Mouse (Mus musculus) forebrain, embryonic 12.5 days (tissue): ENCODE measurements around the gene Unc5b. TPM values are rescaled to one million over a fixed set of nuclear protein-coding genes. Genes with fewer than 3 reads are reported as not detected.
A peak's percentile ranks its signal among the peaks of the same experiment; 100 is the strongest.
"Not testable (repeated sequence)": the region's sequence is repeated elsewhere in the genome, so short reads cannot be mapped to it uniquely, and the experiment has no call there.

Experiments
- ATAC-seq: fragments of 200-750 bp; cut with Nextera tagmentation; 2 replicates; pipeline ENCODE4 v1.8.0; 2017; ENCODE audit warnings: moderate TSS enrichment; ENCODE audit not compliant: low FRiP score
- H3K27ac ChIP-seq: fragments of 300-500 bp; sonication (generic); 2 replicates; pipeline ENCODE4 v1.5.1; 2016; ENCODE audit warnings: mild to moderate bottlenecking
- H3K27me3 ChIP-seq: fragments of 300-500 bp; sonication (generic); 2 replicates; pipeline ENCODE4 v1.6.1; 2016; ENCODE audit warnings: mild to moderate bottlenecking
- H3K36me3 ChIP-seq: fragments of 300-500 bp; sonication (generic); replicated peaks from 2 replicates; pipeline ENCODE4 v1.6.1; 2016; ENCODE audit warnings: mild to moderate bottlenecking
- H3K4me1 ChIP-seq: fragments of 300-500 bp; sonication (generic); 2 replicates; pipeline ENCODE4 v1.6.1; 2016
- H3K4me2 ChIP-seq: fragments of 300-500 bp; sonication (generic); 2 replicates; pipeline ENCODE4 v1.6.1; 2016; ENCODE audit warnings: mild to moderate bottlenecking, moderate library complexity
- H3K4me3 ChIP-seq: fragments of 300-500 bp; sonication (generic); replicated peaks from 2 replicates; pipeline ENCODE4 v1.5.1; 2016; ENCODE audit warnings: mild to moderate bottlenecking
- H3K9ac ChIP-seq: fragments of 300-500 bp; sonication (generic); 2 replicates; pipeline ENCODE4 v1.6.1; 2016; ENCODE audit warnings: mild to moderate bottlenecking
- H3K9me3 ChIP-seq: fragments of 300-500 bp; sonication (generic); 2 replicates; pipeline ENCODE4 v1.6.1; 2016
- WGBS: fragments of 180-500 bp; shearing (Covaris S2); methylation state at CpG from one replicate; pipeline ENCODE4 v1.1.7; 2016; 5-methylcytosine and 5-hydroxymethylcytosine counted together
- polyA plus RNA-seq: library from polyadenylated mRNA; unstranded; fragments of >200 nt; fragmentation: Nextera tagmentation; extraction: Ambion mirVana; gene quantifications from 2 replicates; pipeline ENCODE4 v1.2.1, GENCODE M21; 2016

Unc5b gene
- polyA plus RNA-seq, 1 experiment from 2014 or later: 4.7 TPM

GRCm38 (mm10) chr10:60742296-60742695 lies 89.1 kb downstream of the Unc5b start:
- 67% methylated on average over 1 of the region's 1 CpGs for WGBS
- not testable (repeated sequence) for H3K4me1 ChIP-seq

GRCm38 (mm10) chr10:60741435-60741834 lies 89.9 kb downstream of the Unc5b start:
- no peaks in the 10 kb centered on the region for H3K27me3 ChIP-seq
- H3K4me2 ChIP-seq: no peak overlapping the region
- 81% methylated on average over 7 of the region's 7 CpGs for WGBS
- H3K9ac ChIP-seq: no peak overlapping the region
- no peaks in the 10 kb centered on the region for H3K9me3 ChIP-seq
- no peak overlapping the region for H3K27ac ChIP-seq
- no peak overlapping the region for H3K4me3 ChIP-seq
- 0 out of 2 replicates have a peak, but pooled peaks cover 4% of the 10 kb centered on the region for H3K36me3 ChIP-seq
- H3K4me1 ChIP-seq: peaks cover 5% of the 10 kb centered on the region
- ATAC-seq: no peak

More at GRCm38 (mm10) chr10:60742296-60742695, 89.1 kb downstream of the Unc5b start:
- H3K9ac ChIP-seq, H3K27me3 ChIP-seq, H3K4me3 ChIP-seq, H3K4me2 ChIP-seq, ATAC-seq, H3K36me3 ChIP-seq, H3K9me3 ChIP-seq, H3K27ac ChIP-seq: not testable (repeated sequence)

GRCm38 (mm10) chr10:60739619-60740363 lies 91.6 kb downstream of the Unc5b start:
- no peak for ATAC-seq
- Histone ChIP-seq H3K4me3 (no peak overlapping the region), H3K4me2 (no peak overlapping the region), H3K9ac (no peak overlapping the region), H3K36me3 (0 out of 2 replicates have a peak, but pooled peaks cover 4% of the 10 kb centered on the region), H3K9me3 (no peaks in the 10 kb centered on the region), H3K27me3 (no peaks in the 10 kb centered on the region), H3K4me1 (0 out of 2 replicates have a peak, but pooled peaks cover 3% of the 10 kb centered on the region), H3K27ac (no peak overlapping the region)
- WGBS: 92% methylated on average over 4 of the region's 4 CpGs

GRCm38 (mm10) chr10:60737886-60738640 lies 93.3 kb downstream of the Unc5b start:
- no peak overlapping the region for H3K9ac ChIP-seq
- no peak overlapping the region for H3K4me3 ChIP-seq
- no peak overlapping the region for H3K4me2 ChIP-seq
- WGBS: 81% methylated on average over 4 of the region's 9 CpGs
- H3K27ac ChIP-seq: no peak overlapping the region
- H3K9me3 ChIP-seq: no peaks in the 10 kb centered on the region
- H3K36me3 ChIP-seq: 0 out of 2 replicates have a peak, but pooled peaks cover 4% of the 10 kb centered on the region
- H3K4me1 ChIP-seq: no peaks in the 10 kb centered on the region
- ATAC-seq: no peak
- peaks cover 17% of the 10 kb centered on the region for H3K27me3 ChIP-seq

GRCm38 (mm10) chr10:60737169-60737728 lies 94.1 kb downstream of the Unc5b start:
- H3K36me3 ChIP-seq: 0 out of 2 replicates have a peak, but pooled peaks cover 4% of the 10 kb centered on the region
- WGBS: 75% methylated on average over 11 of the region's 11 CpGs
- H3K4me3 ChIP-seq: no peak overlapping the region
- H3K9me3 ChIP-seq: no peaks in the 10 kb centered on the region
- no peak for ATAC-seq
- no peak overlapping the region for H3K27ac ChIP-seq
- peaks cover 21% of the 10 kb centered on the region for H3K27me3 ChIP-seq
- H3K9ac ChIP-seq: no peak overlapping the region
- H3K4me1 ChIP-seq: peaks cover 5% of the 10 kb centered on the region
- H3K4me2 ChIP-seq: no peak overlapping the region

- H3K36me3 ChIP-seq: 0 out of 2 replicates have a peak, but pooled peaks cover 4% of the 10 kb centered on the region
- ATAC-seq: no peak
- H3K9ac ChIP-seq: no peak overlapping the region
- peaks cover 17% of the 10 kb centered on the region for H3K4me1 ChIP-seq
- H3K27ac ChIP-seq: no peak overlapping the region
- 100% methylated on average over 1 of the region's 1 CpGs for WGBS
- H3K27me3 ChIP-seq: peaks cover 26% of the 10 kb centered on the region
- H3K9me3 ChIP-seq: no peaks in the 10 kb centered on the region
- H3K4me3 ChIP-seq: no peak overlapping the region
- H3K4me2 ChIP-seq: no peak overlapping the region
Observed at GRCm38 (mm10) chr10:60735737-60736136, 95.6 kb downstream of the Unc5b start.

- H3K27ac ChIP-seq: no peak overlapping the region
- no peak overlapping the region for H3K9ac ChIP-seq
- no peak overlapping the region for H3K4me3 ChIP-seq
- ATAC-seq: no peak
- no peak overlapping the region for H3K4me2 ChIP-seq
- H3K27me3 ChIP-seq: peaks cover 42% of the 10 kb centered on the region
- peaks cover 17% of the 10 kb centered on the region for H3K4me1 ChIP-seq
- 0 out of 2 replicates have a peak, but pooled peaks cover 4% of the 10 kb centered on the region for H3K36me3 ChIP-seq
- H3K9me3 ChIP-seq: no peaks in the 10 kb centered on the region
- 87% methylated on average over 8 of the region's 8 CpGs for WGBS
Observed at GRCm38 (mm10) chr10:60733471-60733870, 97.9 kb downstream of the Unc5b start.

- 0 out of 2 replicates have a peak, but pooled peaks cover 4% of the 10 kb centered on the region for H3K36me3 ChIP-seq
- no peak overlapping the region for H3K9ac ChIP-seq
- WGBS: 23% methylated on average over 2 of the region's 2 CpGs
- H3K4me2 ChIP-seq: no peak overlapping the region
- peaks cover 42% of the 10 kb centered on the region for H3K27me3 ChIP-seq
- no peak overlapping the region for H3K4me3 ChIP-seq
- ATAC-seq: no peak
- peaks cover 21% of the 10 kb centered on the region for H3K4me1 ChIP-seq
- peak overlapping the region; percentile 53 for H3K27ac ChIP-seq
- no peaks in the 10 kb centered on the region for H3K9me3 ChIP-seq
Observed at GRCm38 (mm10) chr10:60732397-60732861, 99.0 kb downstream of the Unc5b start.

- 9% methylated on average over 5 of the region's 5 CpGs for WGBS
- peaks cover 25% of the 10 kb centered on the region for H3K4me1 ChIP-seq
- no peak overlapping the region for H3K4me3 ChIP-seq
- no peak overlapping the region for H3K4me2 ChIP-seq
- 0 out of 2 replicates have a peak, but pooled peaks cover 3% of the 10 kb centered on the region for H3K36me3 ChIP-seq
- no peaks in the 10 kb centered on the region for H3K9me3 ChIP-seq
- no peak overlapping the region for H3K9ac ChIP-seq
- ATAC-seq: no peak
- H3K27me3 ChIP-seq: peaks cover 42% of the 10 kb centered on the region
- H3K27ac ChIP-seq: peak overlapping the region; percentile 53; the same call in 1 of the 2 replicates
Observed at GRCm38 (mm10) chr10:60731742-60732141, 99.6 kb downstream of the Unc5b start.

GRCm38 (mm10) chr10:60727301-60727700 lies 104.1 kb downstream of the Unc5b start:
- H3K9ac ChIP-seq: no peak overlapping the region
- no peaks in the 10 kb centered on the region for H3K36me3 ChIP-seq
- H3K9me3 ChIP-seq: no peaks in the 10 kb centered on the region
- peaks cover 21% of the 10 kb centered on the region for H3K27me3 ChIP-seq
- no peak overlapping the region for H3K4me3 ChIP-seq
- H3K4me1 ChIP-seq: peaks cover 21% of the 10 kb centered on the region
- no peak for ATAC-seq
- no peak overlapping the region for H3K27ac ChIP-seq
- WGBS: 37% methylated on average over 5 of the region's 5 CpGs
- H3K4me2 ChIP-seq: no peak overlapping the region

GRCm38 (mm10) chr10:60726896-60727295 lies 104.5 kb downstream of the Unc5b start:
- Histone ChIP-seq H3K27me3 (peaks cover 18% of the 10 kb centered on the region), H3K9me3 (no peaks in the 10 kb centered on the region), H3K4me3 (no peak overlapping the region), H3K4me2 (no peak overlapping the region), H3K27ac (no peak overlapping the region), H3K4me1 (peaks cover 19% of the 10 kb centered on the region), H3K36me3 (no peaks in the 10 kb centered on the region), H3K9ac (no peak overlapping the region)
- WGBS: 71% methylated on average over 3 of the region's 3 CpGs
- no peak for ATAC-seq

GRCm38 (mm10) chr10:60724496-60724895 lies 106.9 kb downstream of the Unc5b start:
- WGBS: 75% methylated on average over 6 of the region's 6 CpGs
- Histone ChIP-seq H3K4me3 (no peak overlapping the region), H3K4me2 (no peak overlapping the region), H3K36me3 (no peaks in the 10 kb centered on the region), H3K27me3 (peaks cover 7% of the 10 kb centered on the region; the same call in 1 of the 2 replicates), H3K9ac (no peak overlapping the region), H3K27ac (no peak overlapping the region), H3K9me3 (no peaks in the 10 kb centered on the region), H3K4me1 (peaks cover 22% of the 10 kb centered on the region)
- ATAC-seq: no peak
